Mouse (Mus musculus): ENCODE data around the gene Smg9.

Smg9 gene

GRCm38 (mm10) chr7:24445266-24445926 lies 46.0 kb downstream of the Smg9 start:
- DNase-seq (ENCODE audit: low spot score) = no peak

GRCm38 (mm10) chr7:24446697-24447340 lies 47.4 kb downstream of the Smg9 start:
- DNase-seq (ENCODE audit: low spot score) = no peak

GRCm38 (mm10) chr7:24448782-24449517 lies 49.5 kb downstream of the Smg9 start:
- DNase-seq (ENCODE audit: low spot score) = peak; percentile 31

- peak; percentile 59 for DNase-seq (ENCODE audit: low spot score)
Observed at GRCm38 (mm10) chr7:24450585-24451017, 51.2 kb downstream of the Smg9 start.

GRCm38 (mm10) chr7:24451855-24452311 lies 52.5 kb downstream of the Smg9 start, which contains the start of gene Irgc1:
TSS of gene Irgc1 (minus strand) at chr7:24452297.
- no peak for DNase-seq (ENCODE audit: low spot score)

GRCm38 (mm10) chr7:24454199-24454598 lies 54.8 kb downstream of the Smg9 start:
- DNase-seq (ENCODE audit: low spot score) = no peak

- DNase-seq (ENCODE audit: low spot score) = no peak
Observed at GRCm38 (mm10) chr7:24455726-24456125, 56.3 kb downstream of the Smg9 start.

- DNase-seq (ENCODE audit: low spot score) = no peak
Observed at GRCm38 (mm10) chr7:24457726-24458370, 58.4 kb downstream of the Smg9 start.

- no peak for DNase-seq (ENCODE audit: low spot score)
Observed at GRCm38 (mm10) chr7:24459440-24459839, 60.0 kb downstream of the Smg9 start.

GRCm38 (mm10) chr7:24459843-24460242 lies 60.4 kb downstream of the Smg9 start:
- no peak for DNase-seq (ENCODE audit: low spot score)

GRCm38 (mm10) chr7:24461376-24462051 lies 62.1 kb downstream of the Smg9 start:
- no peak for DNase-seq (ENCODE audit: low spot score)

- DNase-seq (ENCODE audit: low spot score) = no peak
Observed at GRCm38 (mm10) chr7:24462388-24463319, 63.2 kb downstream of the Smg9 start, which contains the start of gene Plaur. TSS of gene Plaur (plus strand) at chr7:24462484.

- DNase-seq (ENCODE audit: low spot score) = no peak
Observed at GRCm38 (mm10) chr7:24466835-24467234, 67.4 kb downstream of the Smg9 start.

GRCm38 (mm10) chr7:24467886-24468285 lies 68.5 kb downstream of the Smg9 start:
- DNase-seq (ENCODE audit: low spot score) = no peak

- DNase-seq (ENCODE audit: low spot score) = peak; percentile 28
Observed at GRCm38 (mm10) chr7:24469126-24469525, 69.7 kb downstream of the Smg9 start.

GRCm38 (mm10) chr7:24470356-24470755 lies 70.9 kb downstream of the Smg9 start:
- no peak for DNase-seq (ENCODE audit: low spot score)
